Mouse (Mus musculus) stomach, postnatal 0 days (tissue): ENCODE results near the gene Ttll8.

Experiments
- CTCF ChIP-seq: IDR thresholded peaks from 2 replicates; pipeline ENCODE4 v1.5.1; 2016; ENCODE audit warnings: antibody characterized with exemption, low read depth, mild to moderate bottlenecking, moderate library complexity
- EP300 ChIP-seq: optimal IDR thresholded peaks from 2 replicates; pipeline ENCODE3; 2016; ENCODE audit warnings: antibody characterized with exemption

GRCm38 (mm10) chr15:88851076-88851475, 103.1 kb downstream of the Ttll8 start:
- TF ChIP-seq CTCF (no peak), EP300 (no peak)
